Mouse (Mus musculus): ENCODE measurements around the gene Kpnb1.

DNA sequence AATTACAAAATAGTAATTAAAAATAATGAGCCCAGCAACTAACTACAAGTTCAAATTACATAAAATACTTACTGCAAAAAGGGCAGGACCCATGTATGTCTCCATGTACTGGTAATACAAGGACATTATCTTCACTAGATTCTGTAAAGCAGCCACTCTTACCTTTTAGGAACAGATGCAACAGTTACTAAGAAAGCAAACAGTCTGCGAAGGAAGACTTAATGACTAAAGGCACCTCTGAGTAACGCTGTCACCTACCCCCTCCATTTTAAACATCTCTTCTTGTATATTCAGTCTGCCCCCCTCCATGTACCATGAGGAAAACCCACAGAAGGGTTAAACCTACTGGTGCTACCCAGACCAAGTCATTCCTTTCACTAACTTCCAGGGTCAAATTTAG lies 9.5 kb downstream of the Kpnb1 start:
- TF ChIP-seq CTCF (IDR thresholded peaks at IDR 0.05; ENCODE audit: low read depth, low read length), result no peak
- no peak for TF ChIP-seq POLR2A (IDR thresholded peaks at IDR 0.05; ENCODE audit: borderline replicate concordance, low read depth, low read length)

Measured in bone marrow macrophage, adult 2 months (primary cell).